Mouse (Mus musculus): ENCODE measurements at regions not wholly inside any gene's neighbourhood (a gene's known extent, or its start where the extent isn't known, plus 50 kb on each side); places are given as distances from the start of the nearest gene placed in this dataset.
"Not testable (repeated sequence)": the region's sequence is repeated elsewhere in the genome, so short reads cannot be mapped to it uniquely, and the experiment has no call there.

DNA sequence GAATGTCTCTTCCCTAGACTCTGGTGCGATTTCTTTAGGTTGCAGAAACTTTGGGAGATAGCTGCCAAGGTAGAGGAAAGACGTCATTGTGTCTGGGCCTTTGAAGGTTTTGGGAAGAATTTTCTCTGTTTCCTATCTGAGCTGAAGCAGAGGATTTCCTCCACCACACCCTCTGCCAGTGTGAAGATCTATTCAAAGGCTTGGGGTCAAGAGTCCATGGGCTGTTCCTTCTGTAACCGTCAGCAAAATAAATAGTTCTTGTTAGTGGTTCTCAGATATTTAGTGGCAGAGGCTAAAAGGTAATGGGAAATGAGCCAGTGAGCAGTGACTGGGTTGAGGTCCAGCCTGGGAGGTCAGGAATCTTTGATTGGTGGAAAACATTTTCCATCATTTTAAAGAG, 313.0 kb downstream of the Ets1 start:
- no peak overlapping the region for H3K27ac ChIP-seq (replicated peaks; ENCODE audit: low read depth, low read length)
- H3K4me1 ChIP-seq (ENCODE audit: control insufficient read depth, insufficient read depth, insufficient read length, low read length): no peaks in the 10 kb centered on the region
- no peak overlapping the region for H3K4me3 ChIP-seq (ENCODE audit: insufficient read depth, low read depth, low read length)

- Histone ChIP-seq H3K4me3 (ENCODE audit: insufficient read depth, low read depth, low read length) (no peak overlapping the region), H3K4me1 (ENCODE audit: control insufficient read depth, insufficient read depth, insufficient read length, low read length) (no peaks in the 10 kb centered on the region), H3K27ac (replicated peaks; ENCODE audit: low read depth, low read length) (no peak overlapping the region)
Observed at GRCm38 (mm10) chr9:32958716-32959115, 322.7 kb downstream of the Ets1 start.

DNA sequence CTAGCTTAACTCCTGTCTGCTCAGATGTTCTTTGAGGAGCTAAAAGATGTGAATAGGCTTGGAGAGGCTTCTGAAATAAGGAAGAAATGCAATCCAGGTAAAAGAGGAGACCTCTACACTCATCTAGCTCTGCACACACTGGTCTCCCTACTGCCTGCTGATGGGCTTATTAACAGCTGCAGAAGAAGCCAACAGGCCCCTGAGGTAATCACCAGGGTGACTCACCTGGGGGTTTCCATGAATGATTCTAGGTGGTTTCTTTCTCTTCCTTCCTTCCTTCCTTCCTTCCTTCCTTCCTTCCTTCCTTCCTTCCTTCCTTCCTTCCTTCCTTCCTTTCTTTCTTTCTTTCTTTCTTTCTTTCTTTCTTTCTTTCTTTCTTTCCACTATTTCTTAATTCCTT, 323.4 kb downstream of the Ets1 start:
- not testable (repeated sequence) for H3K27ac ChIP-seq (replicated peaks; ENCODE audit: low read depth, low read length); H3K4me3 ChIP-seq (ENCODE audit: insufficient read depth, low read depth, low read length); H3K4me1 ChIP-seq (ENCODE audit: control insufficient read depth, insufficient read depth, insufficient read length, low read length)

- H3K4me1 ChIP-seq (ENCODE audit: control insufficient read depth, insufficient read depth, insufficient read length, low read length): no peaks in the 10 kb centered on the region
- H3K4me3 ChIP-seq (ENCODE audit: insufficient read depth, low read depth, low read length): no peak overlapping the region
- H3K27ac ChIP-seq (replicated peaks; ENCODE audit: low read depth, low read length): no peak overlapping the region
Observed at GRCm38 (mm10) chr9:32962679-32963205, 326.7 kb downstream of the Ets1 start.

DNA sequence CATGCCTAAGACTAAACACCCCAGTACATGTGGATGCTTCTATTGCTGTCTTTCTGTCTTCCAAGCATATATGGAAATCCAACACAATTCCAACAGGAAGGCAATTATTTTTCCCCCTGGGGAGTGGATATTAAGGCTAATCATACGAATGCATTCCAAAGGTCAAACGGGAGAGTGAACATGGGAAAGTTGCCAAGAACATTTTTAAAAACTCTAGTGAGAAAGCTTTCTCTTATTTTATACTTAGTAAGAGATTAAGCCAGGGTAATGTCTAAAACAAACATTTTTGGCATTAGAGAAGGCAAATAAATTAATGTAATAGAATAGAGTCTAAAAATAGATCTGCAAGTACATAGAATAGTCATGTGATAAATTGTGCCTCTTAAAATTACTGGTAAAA, 332.4 kb downstream of the Ets1 start:
- Histone ChIP-seq H3K4me3 (ENCODE audit: insufficient read depth, low read depth, low read length) (no peak overlapping the region), H3K27ac (replicated peaks; ENCODE audit: low read depth, low read length) (no peak overlapping the region), H3K4me1 (ENCODE audit: control insufficient read depth, insufficient read depth, insufficient read length, low read length) (peaks cover 4% of the 10 kb centered on the region; the same call in 1 of the 2 replicates)

- no peak overlapping the region for H3K4me3 ChIP-seq (ENCODE audit: insufficient read depth, low read depth, low read length)
- H3K4me1 ChIP-seq (ENCODE audit: control insufficient read depth, insufficient read depth, insufficient read length, low read length): peaks cover 4% of the 10 kb centered on the region; the same call in 1 of the 2 replicates
- peak overlapping the region; percentile 37 for H3K27ac ChIP-seq (replicated peaks; ENCODE audit: low read depth, low read length)
Observed at GRCm38 (mm10) chr9:32971421-32971820, 335.4 kb downstream of the Ets1 start.

DNA sequence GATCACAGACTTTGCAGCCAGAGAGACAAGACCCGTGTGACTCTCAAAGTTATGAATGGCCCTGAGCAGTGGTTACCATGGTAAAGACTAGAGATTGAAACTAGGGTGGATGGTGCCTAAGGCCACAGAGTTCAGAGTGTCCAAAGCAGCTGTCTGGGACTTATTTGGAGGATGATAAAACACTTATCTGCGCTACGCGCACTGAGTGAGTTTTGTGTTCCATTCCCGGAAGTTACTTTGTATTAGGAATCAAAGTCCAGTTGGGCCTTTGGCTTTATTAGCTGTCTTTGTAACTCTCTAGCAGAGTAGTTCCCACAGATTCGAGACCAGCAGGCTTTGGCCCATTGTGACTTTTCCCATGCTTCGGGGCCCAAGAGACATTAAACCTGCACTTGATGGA, 335.9 kb downstream of the Ets1 start:
- Histone ChIP-seq H3K4me1 (ENCODE audit: control insufficient read depth, insufficient read depth, insufficient read length, low read length) (peaks cover 4% of the 10 kb centered on the region; the same call in 1 of the 2 replicates), H3K4me3 (ENCODE audit: insufficient read depth, low read depth, low read length) (no peak overlapping the region), H3K27ac (replicated peaks; ENCODE audit: low read depth, low read length) (peak overlapping the region; percentile 37)

GRCm38 (mm10) chr9:32972431-32973052, 336.5 kb downstream of the Ets1 start:
- H3K27ac ChIP-seq (replicated peaks; ENCODE audit: low read depth, low read length): peak overlapping the region; percentile 43
- H3K4me1 ChIP-seq (ENCODE audit: control insufficient read depth, insufficient read depth, insufficient read length, low read length): peaks cover 4% of the 10 kb centered on the region; the same call in 1 of the 2 replicates
- no peak overlapping the region for H3K4me3 ChIP-seq (ENCODE audit: insufficient read depth, low read depth, low read length)

DNA sequence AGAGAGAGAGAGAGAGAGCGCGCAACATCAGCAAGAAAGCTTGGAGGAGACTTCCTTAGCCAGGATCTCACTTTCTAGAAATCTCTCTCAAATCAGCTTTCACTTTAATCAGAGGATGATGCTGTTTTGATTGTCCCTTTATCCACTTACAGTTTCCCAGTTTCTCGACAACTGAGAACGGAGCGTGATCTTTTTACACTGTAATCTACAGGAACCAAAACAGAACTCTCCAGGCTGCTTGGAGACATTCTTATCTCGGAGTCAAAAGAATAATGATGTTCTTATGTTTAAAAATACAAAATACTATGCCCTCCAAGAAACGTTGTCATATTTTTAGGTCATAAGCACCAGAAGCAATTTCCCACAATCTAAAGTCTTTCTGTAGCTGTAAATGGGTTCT, 341.7 kb downstream of the Ets1 start:
- Histone ChIP-seq H3K4me3 (ENCODE audit: insufficient read depth, low read depth, low read length) (no peak overlapping the region), H3K4me1 (ENCODE audit: control insufficient read depth, insufficient read depth, insufficient read length, low read length) (no peaks in the 10 kb centered on the region), H3K27ac (replicated peaks; ENCODE audit: low read depth, low read length) (no peak overlapping the region)

DNA sequence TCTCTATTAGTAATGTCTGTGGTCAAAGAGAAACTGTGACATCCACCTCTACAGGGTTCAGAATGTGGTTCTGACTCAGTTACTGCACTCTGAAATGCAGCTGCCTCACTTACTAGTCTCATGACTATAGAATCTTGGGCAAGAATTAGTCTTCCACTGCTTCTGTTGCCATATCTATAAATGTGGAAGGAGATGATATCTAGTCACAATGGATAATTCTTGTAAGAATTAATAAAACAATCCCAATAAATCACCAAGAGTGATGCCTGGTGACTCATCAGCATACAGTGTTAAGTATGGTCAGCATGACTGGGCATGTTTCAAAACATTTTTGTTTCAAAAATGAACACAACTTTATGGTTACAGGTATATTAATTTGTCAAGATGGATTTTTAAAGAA, 344.8 kb downstream of the Ets1 start:
- H3K4me1 ChIP-seq (ENCODE audit: control insufficient read depth, insufficient read depth, insufficient read length, low read length): no peaks in the 10 kb centered on the region
- H3K27ac ChIP-seq (replicated peaks; ENCODE audit: low read depth, low read length): no peak overlapping the region
- H3K4me3 ChIP-seq (ENCODE audit: insufficient read depth, low read depth, low read length): no peak overlapping the region

DNA sequence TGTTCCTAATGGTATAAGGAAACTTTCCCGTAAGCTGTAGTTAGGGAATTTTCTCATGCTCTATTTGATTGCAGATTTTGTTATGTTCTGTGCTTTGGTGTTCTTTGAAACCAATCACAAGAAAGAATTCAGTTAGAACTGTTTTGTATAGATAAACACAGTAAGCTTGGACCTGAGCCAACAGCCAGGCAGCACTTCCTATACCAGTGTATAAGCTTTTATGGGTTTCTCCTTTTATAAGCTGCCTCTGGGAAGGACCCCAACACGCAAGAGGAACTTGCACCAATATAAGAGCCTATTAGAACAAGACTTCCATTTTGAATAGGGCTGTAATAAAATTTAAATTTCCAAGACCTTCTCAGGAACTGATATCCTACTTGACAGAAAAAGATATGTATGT, 347.2 kb downstream of the Ets1 start:
- Histone ChIP-seq H3K4me1 (ENCODE audit: control insufficient read depth, insufficient read depth, insufficient read length, low read length) (no peaks in the 10 kb centered on the region), H3K4me3 (ENCODE audit: insufficient read depth, low read depth, low read length) (no peak overlapping the region), H3K27ac (replicated peaks; ENCODE audit: low read depth, low read length) (no peak overlapping the region)

- H3K27ac ChIP-seq (replicated peaks; ENCODE audit: low read depth, low read length): peak overlapping the region; percentile 36
- no peaks in the 10 kb centered on the region for H3K4me1 ChIP-seq (ENCODE audit: control insufficient read depth, insufficient read depth, insufficient read length, low read length)
- no peak overlapping the region for H3K4me3 ChIP-seq (ENCODE audit: insufficient read depth, low read depth, low read length)
Observed at GRCm38 (mm10) chr9:32986836-32987673, 351.0 kb downstream of the Ets1 start.

- Histone ChIP-seq H3K27ac (replicated peaks; ENCODE audit: low read depth, low read length) (no peak overlapping the region), H3K4me3 (ENCODE audit: insufficient read depth, low read depth, low read length) (no peak overlapping the region), H3K4me1 (ENCODE audit: control insufficient read depth, insufficient read depth, insufficient read length, low read length) (no peaks in the 10 kb centered on the region)
Observed at GRCm38 (mm10) chr9:32989006-32989405, 353.0 kb downstream of the Ets1 start.

GRCm38 (mm10) chr9:32998323-32998722, 362.3 kb downstream of the Ets1 start:
- Histone ChIP-seq H3K4me1 (ENCODE audit: control insufficient read depth, insufficient read depth, insufficient read length, low read length) (no peaks in the 10 kb centered on the region; the same call in 1 of the 2 replicates), H3K27ac (replicated peaks; ENCODE audit: low read depth, low read length) (no peak overlapping the region), H3K4me3 (ENCODE audit: insufficient read depth, low read depth, low read length) (no peak overlapping the region)

- Histone ChIP-seq H3K27ac (replicated peaks; ENCODE audit: low read depth, low read length) (no peak overlapping the region), H3K4me1 (ENCODE audit: control insufficient read depth, insufficient read depth, insufficient read length, low read length) (no peaks in the 10 kb centered on the region; the same call in 1 of the 2 replicates), H3K4me3 (ENCODE audit: insufficient read depth, low read depth, low read length) (no peak overlapping the region)
Observed at GRCm38 (mm10) chr9:33000691-33001164, 364.7 kb downstream of the Ets1 start.

Measured in brown adipose tissue, adult 24 weeks (tissue).